Mouse (Mus musculus): ENCODE measurements around the gene Thumpd2. TPM values are rescaled to one million over a fixed set of nuclear protein-coding genes. Genes with fewer than 3 reads are reported as not detected.

Gene Thumpd2
- polyA plus RNA-seq, 1 experiment from 2014 or later: 10.8 TPM

DNA sequence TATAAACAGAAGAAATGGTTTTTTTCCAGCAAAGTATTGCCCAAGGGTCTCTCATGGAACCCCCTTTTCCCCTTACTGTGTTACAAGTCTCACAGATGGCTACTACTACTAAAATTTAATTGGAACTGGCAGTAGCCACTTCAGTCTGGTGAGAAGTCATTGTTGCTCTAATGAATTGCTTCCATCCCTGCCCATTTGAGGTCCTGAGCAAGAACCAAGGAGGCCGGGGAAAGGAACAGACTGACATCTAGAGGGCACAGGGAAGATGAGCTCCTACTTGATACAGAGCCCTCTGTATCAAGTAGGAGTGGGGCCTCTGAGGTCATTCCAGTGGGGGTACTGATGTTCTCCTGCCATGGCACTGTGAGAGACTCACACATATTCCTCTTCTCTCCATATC lies 47.8 kb downstream of the Thumpd2 start:
- ATAC-seq (ENCODE audit: low FRiP score, low read depth): no peak
- Histone ChIP-seq H3K4me3 (no peak overlapping the region), H3K36me3 (no peaks in the 10 kb centered on the region), H3K9ac (no peak overlapping the region), H3K27ac (no peak overlapping the region), H3K9me3 (no peaks in the 10 kb centered on the region), H3K27me3 (replicated peaks) (no peaks in the 10 kb centered on the region), H3K4me1 (peaks cover 3% of the 10 kb centered on the region; the same call in 1 of the 2 replicates), H3K4me2 (replicated peaks) (no peak overlapping the region)
- 53% methylated on average over 1 of the region's 1 CpGs for WGBS

DNA sequence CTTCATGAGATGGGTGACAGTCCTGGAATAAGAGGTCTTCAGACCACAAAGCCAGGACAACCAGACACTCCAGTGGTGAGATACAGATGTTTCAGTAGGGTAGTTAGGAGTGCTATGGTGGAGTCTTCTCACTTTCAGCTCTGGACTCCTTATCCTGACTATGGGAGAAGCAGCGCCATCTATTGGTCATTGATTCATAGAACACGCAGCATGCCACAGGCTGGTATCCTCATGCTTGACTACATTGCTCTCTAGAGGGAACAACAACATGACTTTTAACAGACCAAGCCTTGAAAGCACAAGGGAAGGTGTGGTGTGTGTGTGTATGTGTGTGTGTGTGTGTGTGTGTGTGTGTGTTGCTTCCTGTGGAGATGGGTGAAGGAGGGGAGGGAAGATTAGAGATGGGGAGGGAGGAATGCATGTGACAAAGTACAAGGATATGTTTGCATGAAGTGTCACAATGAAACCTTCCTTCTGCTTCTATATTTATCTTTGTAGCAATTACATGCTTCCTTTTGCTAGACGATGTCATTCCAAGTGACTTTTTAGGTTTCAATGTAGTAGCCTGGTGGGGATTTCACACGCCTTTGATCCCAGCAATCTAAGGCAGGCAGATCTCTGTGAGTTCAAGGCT lies 49.0 kb downstream of the Thumpd2 start:
- no peak overlapping the region for H3K4me3 ChIP-seq
- H3K4me2 ChIP-seq (replicated peaks): no peak overlapping the region
- no peaks in the 10 kb centered on the region for H3K27me3 ChIP-seq (replicated peaks)
- no peaks in the 10 kb centered on the region for H3K9me3 ChIP-seq
- H3K4me1 ChIP-seq: peaks cover 8% of the 10 kb centered on the region
- no peak overlapping the region for H3K9ac ChIP-seq
- ATAC-seq (ENCODE audit: low FRiP score, low read depth): peak; percentile 52; the same call in 1 of the 2 replicates
- WGBS: 55% methylated on average over 4 of the region's 4 CpGs
- no peak overlapping the region for H3K27ac ChIP-seq
- H3K36me3 ChIP-seq: no peaks in the 10 kb centered on the region

DNA sequence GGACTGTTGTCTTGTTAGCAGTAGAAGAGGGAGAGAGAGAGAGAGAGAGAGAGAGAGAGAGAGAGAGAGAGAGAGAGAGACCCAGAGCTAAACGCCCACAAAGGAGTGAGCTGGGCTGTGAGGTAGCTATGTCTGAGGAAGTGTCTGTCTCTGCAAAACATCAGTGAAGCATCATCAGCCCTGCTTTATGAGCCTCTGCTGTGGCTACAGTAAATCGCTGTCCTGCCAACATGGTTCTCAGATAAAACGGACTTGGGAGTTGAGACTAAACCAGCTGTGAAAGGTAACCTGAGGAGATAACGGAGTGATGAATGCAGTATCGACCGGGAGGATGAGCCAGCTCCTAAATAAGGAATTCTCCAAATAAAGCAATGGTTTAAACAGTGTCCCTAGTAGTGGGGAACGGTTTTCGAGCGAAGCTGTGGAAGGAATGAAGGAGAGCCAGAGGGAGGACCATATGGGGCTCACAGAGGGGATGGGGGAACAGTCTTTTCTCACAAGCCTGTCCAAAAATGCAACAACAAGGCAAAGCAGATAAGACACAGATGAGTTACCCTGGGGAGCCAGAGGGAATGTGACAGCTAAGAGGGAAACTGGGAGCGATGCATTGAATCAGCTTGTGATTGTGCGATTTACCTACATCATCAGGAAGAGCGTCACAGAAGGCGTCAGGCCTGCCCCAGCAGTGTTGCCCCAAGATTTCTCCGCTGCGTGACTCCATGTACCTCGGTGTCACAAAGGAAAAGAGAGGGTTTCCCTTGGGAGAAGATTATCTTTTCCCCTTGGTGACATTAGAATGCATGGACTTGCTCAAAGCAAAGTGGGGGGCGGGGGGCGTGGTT lies 53.8 kb downstream of the Thumpd2 start:
- 80% methylated on average over 18 of the region's 18 CpGs for WGBS
- H3K4me3 ChIP-seq: no peak overlapping the region
- peak; percentile 26; the same call in 1 of the 2 replicates for ATAC-seq (ENCODE audit: low FRiP score, low read depth)
- no peaks in the 10 kb centered on the region for H3K36me3 ChIP-seq
- no peak overlapping the region for H3K9ac ChIP-seq
- H3K9me3 ChIP-seq: no peaks in the 10 kb centered on the region
- H3K27ac ChIP-seq: no peak overlapping the region
- H3K27me3 ChIP-seq (replicated peaks): no peaks in the 10 kb centered on the region
- H3K4me1 ChIP-seq: peaks cover 15% of the 10 kb centered on the region
- H3K4me2 ChIP-seq (replicated peaks): no peak overlapping the region

DNA sequence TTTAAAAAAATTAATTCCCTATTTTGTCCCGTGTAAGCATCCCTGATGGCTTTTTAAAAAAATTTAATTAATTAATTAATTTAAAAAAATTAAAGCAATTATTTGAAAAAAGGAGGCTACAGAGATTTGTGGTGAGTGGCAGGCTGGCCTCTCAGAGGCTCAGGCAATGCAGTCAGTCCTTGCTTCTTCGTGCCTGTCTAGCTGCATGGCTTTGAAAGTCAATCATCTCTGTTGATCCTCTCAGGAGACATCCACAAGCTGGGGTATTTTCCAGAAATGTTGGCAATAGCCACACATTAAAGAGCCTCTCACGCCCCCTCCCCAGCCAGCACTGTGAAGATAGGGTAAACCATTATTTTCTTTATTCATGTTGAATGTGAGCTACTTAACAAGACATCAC lies 54.7 kb downstream of the Thumpd2 start:
- Histone ChIP-seq H3K4me2 (replicated peaks) (no peak overlapping the region), H3K36me3 (no peaks in the 10 kb centered on the region), H3K27ac (no peak overlapping the region), H3K9me3 (no peaks in the 10 kb centered on the region), H3K4me1 (peaks cover 17% of the 10 kb centered on the region), H3K27me3 (replicated peaks) (no peaks in the 10 kb centered on the region), H3K9ac (no peak overlapping the region), H3K4me3 (no peak overlapping the region)
- 71% methylated on average over 3 of the region's 3 CpGs for WGBS
- no peak for ATAC-seq (ENCODE audit: low FRiP score, low read depth)

DNA sequence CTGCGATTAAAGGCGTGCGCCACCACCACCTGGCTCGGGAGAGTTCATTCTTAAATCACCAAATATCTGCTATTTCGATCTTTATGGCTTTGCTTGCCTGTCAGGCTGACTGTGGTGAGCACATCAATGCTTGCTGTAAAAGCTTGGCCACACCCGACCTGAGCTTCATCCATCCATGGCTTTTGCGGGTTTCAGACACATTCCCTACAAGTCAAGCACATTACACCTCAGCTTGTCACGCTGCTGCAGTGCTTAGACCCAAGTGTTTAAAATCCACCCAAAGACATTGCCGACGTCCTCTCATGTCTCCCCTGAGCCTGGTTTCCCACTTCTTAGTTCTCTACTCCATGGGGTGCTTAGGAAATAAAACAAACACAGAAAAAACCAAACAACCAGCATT lies 55.8 kb downstream of the Thumpd2 start:
- Histone ChIP-seq H3K36me3 (no peaks in the 10 kb centered on the region), H3K4me3 (no peak overlapping the region), H3K9ac (no peak overlapping the region), H3K4me2 (replicated peaks) (no peak overlapping the region), H3K9me3 (no peaks in the 10 kb centered on the region), H3K4me1 (peaks cover 22% of the 10 kb centered on the region), H3K27ac (no peak overlapping the region), H3K27me3 (replicated peaks) (no peaks in the 10 kb centered on the region)
- no peak for ATAC-seq (ENCODE audit: low FRiP score, low read depth)
- WGBS: 89% methylated on average over 10 of the region's 10 CpGs

DNA sequence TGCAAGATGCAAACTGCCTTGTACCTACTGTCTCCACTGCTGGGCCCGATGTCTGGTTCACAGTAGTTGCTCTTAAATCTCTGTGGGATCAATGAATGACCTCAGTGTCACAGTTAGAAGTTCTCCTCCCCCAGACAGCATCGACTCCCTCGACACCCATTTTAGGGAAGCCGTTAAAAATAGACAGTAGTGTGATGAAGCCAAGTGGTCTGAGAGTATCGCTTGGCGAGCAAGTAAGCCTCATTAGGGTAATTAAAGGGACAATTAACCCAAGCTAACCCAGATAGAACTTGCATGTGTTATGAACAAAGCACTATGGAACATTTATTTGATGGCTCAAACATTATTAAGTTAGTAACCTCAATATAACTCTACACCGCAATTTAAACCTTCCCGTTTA lies 59.6 kb downstream of the Thumpd2 start:
- Histone ChIP-seq H3K4me1 (peaks cover 14% of the 10 kb centered on the region), H3K4me2 (replicated peaks) (no peak overlapping the region), H3K9me3 (no peaks in the 10 kb centered on the region), H3K36me3 (no peaks in the 10 kb centered on the region), H3K27ac (no peak overlapping the region), H3K4me3 (no peak overlapping the region), H3K27me3 (replicated peaks) (no peaks in the 10 kb centered on the region), H3K9ac (no peak overlapping the region)
- no peak for ATAC-seq (ENCODE audit: low FRiP score, low read depth)
- 54% methylated on average over 8 of the region's 8 CpGs for WGBS

DNA sequence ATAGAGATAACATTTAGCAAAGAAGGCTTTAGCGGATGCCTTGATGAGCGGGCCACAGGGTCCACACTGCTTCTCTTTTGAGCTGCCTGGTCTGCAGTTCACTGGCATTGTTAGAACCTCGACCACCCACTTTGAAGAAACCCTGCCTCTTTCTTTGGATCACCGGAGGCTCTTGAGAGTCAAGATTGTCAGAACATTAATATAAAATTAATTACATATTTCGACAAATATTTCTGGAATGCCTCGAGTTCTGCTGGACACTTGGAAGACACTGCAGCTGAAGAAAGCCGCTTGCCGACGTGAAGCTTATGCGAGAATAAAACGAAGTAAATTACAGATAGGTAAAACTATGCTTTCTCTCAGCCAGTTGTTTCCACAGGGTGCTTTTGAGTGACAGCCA lies 60.4 kb downstream of the Thumpd2 start:
- no peaks in the 10 kb centered on the region for H3K27me3 ChIP-seq (replicated peaks)
- peaks cover 9% of the 10 kb centered on the region for H3K4me1 ChIP-seq
- H3K9me3 ChIP-seq: no peaks in the 10 kb centered on the region
- H3K9ac ChIP-seq: no peak overlapping the region
- H3K4me3 ChIP-seq: no peak overlapping the region
- WGBS: 84% methylated on average over 11 of the region's 11 CpGs
- ATAC-seq (ENCODE audit: low FRiP score, low read depth): no peak
- no peak overlapping the region for H3K4me2 ChIP-seq (replicated peaks)
- no peaks in the 10 kb centered on the region for H3K36me3 ChIP-seq
- H3K27ac ChIP-seq: no peak overlapping the region

DNA sequence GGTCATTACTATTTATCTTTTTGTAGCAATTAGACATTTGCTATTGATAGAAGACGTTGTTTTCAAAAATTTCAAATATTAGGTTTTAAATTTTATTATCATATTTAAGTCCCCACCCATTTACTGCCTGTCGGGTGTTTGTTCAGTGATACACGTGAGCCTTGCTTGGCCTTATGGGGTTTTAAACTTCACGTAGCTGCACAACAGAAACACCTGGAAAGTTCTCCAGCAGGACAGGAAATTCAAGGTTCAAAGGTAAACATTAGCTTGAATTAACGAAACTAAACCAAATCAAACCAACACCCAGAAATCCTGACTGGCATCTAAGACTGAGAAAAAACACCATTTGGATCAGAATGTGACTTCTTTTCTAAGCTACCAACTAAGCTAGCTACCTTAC lies 62.8 kb downstream of the Thumpd2 start:
- Histone ChIP-seq H3K36me3 (no peaks in the 10 kb centered on the region), H3K9me3 (no peaks in the 10 kb centered on the region), H3K4me2 (replicated peaks) (no peak overlapping the region), H3K27me3 (replicated peaks) (no peaks in the 10 kb centered on the region), H3K27ac (no peak overlapping the region), H3K4me3 (no peak overlapping the region), H3K4me1 (peaks cover 16% of the 10 kb centered on the region), H3K9ac (no peak overlapping the region)
- ATAC-seq (ENCODE audit: low FRiP score, low read depth): no peak
- WGBS: 86% methylated on average over 5 of the region's 5 CpGs

DNA sequence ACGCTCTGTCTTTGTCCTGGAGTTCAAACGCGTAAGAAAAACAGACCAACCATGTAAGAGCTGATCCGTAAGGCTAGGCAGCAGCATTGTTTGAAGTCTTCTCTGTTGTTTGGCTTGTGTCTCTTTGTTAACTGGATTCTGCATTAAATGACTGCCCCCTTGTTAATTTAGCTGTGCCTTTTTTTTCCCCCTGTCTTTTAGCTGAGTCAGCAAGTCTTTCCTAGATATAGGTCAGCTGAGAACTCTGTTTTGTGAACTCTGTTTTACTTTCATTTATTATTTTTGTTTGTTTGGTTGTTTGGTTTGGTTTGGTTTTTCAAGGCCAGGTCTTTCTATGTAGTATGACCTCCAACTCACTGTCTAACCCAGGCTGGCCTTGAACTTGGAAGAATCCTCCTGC lies 63.2 kb downstream of the Thumpd2 start:
- Histone ChIP-seq H3K9ac (no peak overlapping the region), H3K27ac (no peak overlapping the region), H3K27me3 (replicated peaks) (no peaks in the 10 kb centered on the region), H3K4me1 (peaks cover 16% of the 10 kb centered on the region), H3K4me3 (no peak overlapping the region), H3K36me3 (no peaks in the 10 kb centered on the region), H3K4me2 (replicated peaks) (no peak overlapping the region), H3K9me3 (no peaks in the 10 kb centered on the region)
- no peak for ATAC-seq (ENCODE audit: low FRiP score, low read depth)
- WGBS: 74% methylated on average over 4 of the region's 4 CpGs

DNA sequence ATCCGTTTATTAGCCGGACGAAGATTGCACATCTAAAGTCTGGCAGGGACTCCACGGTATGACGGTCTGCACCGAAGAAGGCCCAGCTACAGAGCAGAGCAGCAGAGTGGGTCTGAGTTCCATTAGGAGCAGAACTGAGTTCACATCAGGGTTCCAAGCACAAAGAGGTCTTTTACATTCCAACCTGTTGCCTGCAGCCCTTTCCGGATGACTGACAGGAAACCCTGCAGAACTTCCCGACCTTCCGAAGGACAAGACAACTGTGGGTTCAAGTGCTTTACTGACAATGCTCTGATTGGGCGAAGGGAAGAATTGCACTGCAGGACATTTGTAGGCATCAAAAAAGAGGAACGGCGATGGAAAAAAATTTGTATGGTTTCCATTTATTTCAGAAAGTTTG lies 63.9 kb downstream of the Thumpd2 start:
- Histone ChIP-seq H3K27ac (no peak overlapping the region), H3K4me3 (no peak overlapping the region), H3K9ac (no peak overlapping the region), H3K4me1 (peaks cover 16% of the 10 kb centered on the region), H3K27me3 (replicated peaks) (no peaks in the 10 kb centered on the region), H3K4me2 (replicated peaks) (no peak overlapping the region), H3K9me3 (0 out of 2 replicates have a peak, but pooled peaks cover 3% of the 10 kb centered on the region), H3K36me3 (peaks cover 2% of the 10 kb centered on the region; the same call in 1 of the 2 replicates)
- ATAC-seq (ENCODE audit: low FRiP score, low read depth): no peak
- 71% methylated on average over 12 of the region's 12 CpGs for whole genome bisulfite sequencing

DNA sequence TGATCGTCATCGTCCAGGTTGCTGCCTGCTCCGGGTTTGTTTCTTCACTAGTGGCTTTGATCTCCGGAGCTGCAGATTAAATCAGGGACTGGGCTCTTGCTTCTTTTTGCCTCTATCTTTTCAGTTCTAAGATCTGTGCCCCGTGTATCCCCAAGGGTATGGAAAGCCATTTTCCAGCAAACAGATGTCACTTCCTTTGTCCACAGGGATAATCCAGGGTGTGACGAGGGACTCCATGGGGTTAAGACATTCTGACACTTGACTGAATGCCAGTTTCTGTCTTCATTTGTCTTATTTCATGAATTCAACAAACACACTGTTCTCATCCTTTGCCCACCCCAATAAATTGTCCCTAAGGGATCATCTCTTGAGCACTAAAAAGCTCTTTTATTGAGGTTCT lies 65.9 kb downstream of the Thumpd2 start:
- H3K4me1 ChIP-seq: peaks cover 10% of the 10 kb centered on the region; the same call in 1 of the 2 replicates
- no peak overlapping the region for H3K4me3 ChIP-seq
- ATAC-seq (ENCODE audit: low FRiP score, low read depth): no peak
- no peaks in the 10 kb centered on the region for H3K27me3 ChIP-seq (replicated peaks)
- no peak overlapping the region for H3K4me2 ChIP-seq (replicated peaks)
- H3K36me3 ChIP-seq: peaks cover 2% of the 10 kb centered on the region; the same call in 1 of the 2 replicates
- no peak overlapping the region for H3K27ac ChIP-seq
- no peak overlapping the region for H3K9ac ChIP-seq
- WGBS: 59% methylated on average over 6 of the region's 6 CpGs
- 0 out of 2 replicates have a peak, but pooled peaks cover 3% of the 10 kb centered on the region for H3K9me3 ChIP-seq

DNA sequence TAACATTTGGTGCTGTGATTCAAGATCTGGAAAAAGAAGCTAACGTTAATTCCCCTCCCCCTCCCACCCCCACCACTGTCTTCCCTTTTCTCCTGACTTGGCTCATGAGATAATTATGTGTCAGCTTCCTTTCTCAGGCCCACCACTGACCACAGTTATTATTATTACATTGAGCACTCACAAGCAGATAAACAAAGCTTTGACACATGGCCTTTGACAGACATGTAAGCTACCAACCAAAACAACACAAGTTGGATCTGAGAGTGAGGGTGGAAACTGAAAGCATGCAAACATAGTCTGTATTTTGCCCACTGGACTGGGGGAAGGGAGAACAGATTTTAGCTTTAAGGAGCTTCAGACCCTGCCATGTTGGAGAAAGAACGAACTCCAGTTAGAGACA lies 67.7 kb downstream of the Thumpd2 start:
- peaks cover 2% of the 10 kb centered on the region; the same call in 1 of the 2 replicates for H3K36me3 ChIP-seq
- H3K4me2 ChIP-seq (replicated peaks): no peak overlapping the region
- no peaks in the 10 kb centered on the region for H3K27me3 ChIP-seq (replicated peaks)
- H3K9me3 ChIP-seq: 0 out of 2 replicates have a peak, but pooled peaks cover 3% of the 10 kb centered on the region
- H3K27ac ChIP-seq: no peak overlapping the region
- no peak overlapping the region for H3K4me3 ChIP-seq
- no peak for ATAC-seq (ENCODE audit: low FRiP score, low read depth)
- 80% methylated on average over 2 of the region's 2 CpGs for WGBS
- no peak overlapping the region for H3K9ac ChIP-seq
- H3K4me1 ChIP-seq: peaks cover 15% of the 10 kb centered on the region

Measured in neural tube, embryonic 12.5 days (tissue).